Mouse (Mus musculus) ES-E14 (cell line): Measurements from ENCODE around the gene Cd163l1. TPM values are rescaled to one million over a fixed set of nuclear protein-coding genes. Genes with fewer than 3 reads are reported as not detected.

Source experiments
- DNase-seq: peaks from one replicate; pipeline ENCODE4 v3.0.0-alpha.2; 2013; ENCODE audit warnings: low read depth, low spot score
- H3K27ac ChIP-seq: 2 replicates; pipeline ENCODE4 v1.5.1; 2012; ENCODE audit warnings: low read depth, mild to moderate bottlenecking, low read length, moderate library complexity, mixed read lengths; ENCODE audit not compliant: poor library complexity, insufficient read depth, severe bottlenecking
- H3K36me3 ChIP-seq: 2 replicates; pipeline ENCODE4 v1.6.1; 2012; ENCODE audit warnings: mild to moderate bottlenecking, low read length, moderate library complexity, mixed read lengths; ENCODE audit not compliant: control insufficient read depth, poor library complexity, insufficient read depth, severe bottlenecking
- H3K4me1 ChIP-seq, 2 experiments: fragments of 150-350 bp in 1 of 2; sonication (generic) in 1 of 2; 2 replicates each; pipeline ENCODE4 v1.6.1; 2012; ENCODE audit warnings: low read length in 2 of 2, mild to moderate bottlenecking in 1 of 2, mixed read lengths in 1 of 2; ENCODE audit not compliant: control insufficient read depth in 2 of 2, insufficient read depth in 2 of 2, poor library complexity in 1 of 2
- H3K4me3 ChIP-seq, 2 experiments: fragments of 150-350 bp in 1 of 2; sonication (generic) in 1 of 2; 2 replicates each; pipeline ENCODE4 v1.5.1; 2012; ENCODE audit warnings: low read length in 2 of 2, low read depth in 1 of 2, mild to moderate bottlenecking in 1 of 2, mixed read lengths in 1 of 2; ENCODE audit not compliant: insufficient read depth in 1 of 2, poor library complexity in 1 of 2, severe bottlenecking in 1 of 2
- H3K9ac ChIP-seq: 2 replicates; pipeline ENCODE4 v1.6.1; 2012; ENCODE audit warnings: low read depth, mild to moderate bottlenecking, low read length, mixed read lengths; ENCODE audit not compliant: poor library complexity, insufficient read depth, severe bottlenecking
- H3K9me3 ChIP-seq: fragments of 150-350 bp; sonication (generic); 2 replicates; pipeline ENCODE4 v1.6.1; 2012; ENCODE audit warnings: low read depth, mild to moderate bottlenecking, low read length; ENCODE audit not compliant: control insufficient read depth, insufficient read depth
- CHD2 ChIP-seq: IDR thresholded peaks from 2 replicates; pipeline ENCODE4 v1.6.1; 2014; ENCODE audit warnings: mild to moderate bottlenecking, low read depth, low read length, inconsistent platforms
- HCFC1 ChIP-seq: IDR thresholded peaks from 2 replicates; pipeline ENCODE4 v1.6.1; 2012; ENCODE audit warnings: low read length, inconsistent platforms, borderline replicate concordance; ENCODE audit not compliant: insufficient read depth
- MAFK ChIP-seq: IDR thresholded peaks from 2 replicates; pipeline ENCODE4 v1.6.1; 2014; ENCODE audit warnings: mild to moderate bottlenecking, low read depth, low read length, inconsistent platforms; ENCODE audit not compliant: insufficient read depth
- ZC3H11A ChIP-seq: IDR thresholded peaks from 2 replicates; pipeline ENCODE4 v1.6.1; 2012; ENCODE audit warnings: low read depth, mild to moderate bottlenecking, inconsistent platforms, low read length, borderline replicate concordance
- ZNF384 ChIP-seq: IDR thresholded peaks from 2 replicates; pipeline ENCODE4 v1.6.1; 2012; ENCODE audit warnings: low read depth, low read length, inconsistent platforms
- in situ Hi-C, 2 experiments: fragments of 600-800 bp; cut with MboI; formaldehyde crosslinking; loops; one replicate each; pipeline ENCODE4 v1.15.1; 2025; ENCODE audit warnings: low sequenced_read_pairs in 2 of 2, inconsistent platforms in 1 of 2; ENCODE audit not compliant: unreplicated experiment in 2 of 2
- total RNA-seq: library from RNA; depleted of rRNA; stranded (reverse); fragments of 300-350 nt; gene quantifications from 2 replicates; pipeline ENCODE4 v1.2.3, GENCODE M21; 2012

The Cd163l1 gene
- total RNA-seq, 1 experiment = not detected

DNA sequence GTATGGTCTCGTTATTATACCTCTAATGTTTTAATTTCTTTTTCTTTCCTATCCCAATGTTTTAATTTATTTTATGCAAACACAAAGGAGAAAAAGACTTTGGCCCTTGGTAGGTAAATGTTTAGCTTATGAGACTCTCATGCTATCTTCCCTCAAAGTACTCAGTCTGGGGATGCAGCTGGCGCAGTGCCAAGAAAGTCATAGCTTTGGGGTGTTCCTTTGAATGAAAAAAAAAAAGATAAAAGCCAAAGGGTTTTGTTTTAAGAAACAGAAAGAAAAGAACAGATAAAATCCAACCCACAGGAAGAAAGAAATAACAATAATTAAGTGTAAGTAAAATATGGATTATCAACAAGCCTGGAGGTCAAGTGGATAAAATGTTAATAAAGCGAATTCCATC is 9.4 kb upstream of the Cd163l1 start:
- in situ Hi-C loops = no loop called here
- no peaks in the 10 kb centered on the region for H3K36me3 ChIP-seq
- H3K4me1 ChIP-seq = no peaks in the 10 kb centered on the region
- H3K9ac ChIP-seq = no peak overlapping the region
- H3K27ac ChIP-seq = no peak overlapping the region
- H3K9me3 ChIP-seq = no peaks in the 10 kb centered on the region
- DNase-seq = no peak
- no peak overlapping the region for H3K4me3 ChIP-seq
- TF ChIP-seq MAFK (no peak), ZNF384 (no peak), HCFC1 (no peak), CHD2 (no peak), ZC3H11A (no peak)

DNA sequence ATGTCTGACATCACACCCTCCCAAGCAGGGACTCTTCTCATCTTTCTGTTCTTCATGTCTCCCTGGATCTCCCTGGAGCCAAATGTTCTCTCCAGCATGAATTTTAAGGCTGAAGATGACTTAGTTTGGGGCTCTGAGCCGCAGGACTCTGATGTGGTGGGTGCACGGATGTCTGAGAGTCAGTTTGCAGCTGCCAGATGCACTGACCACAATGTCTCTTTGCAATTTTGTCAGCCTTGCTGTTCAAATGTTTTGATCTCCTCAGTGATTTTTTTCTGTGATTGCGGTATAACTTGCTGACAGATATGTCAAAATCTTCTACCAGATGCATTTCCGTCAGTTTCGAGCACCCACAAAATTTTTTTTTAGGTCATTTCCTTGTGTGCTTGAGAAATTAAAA is 4.2 kb upstream of the Cd163l1 start:
- no peak for TF ChIP-seq ZNF384
- no peak for TF ChIP-seq ZC3H11A
- no peak for TF ChIP-seq MAFK
- TF ChIP-seq HCFC1 = no peak
- no peak for TF ChIP-seq CHD2
- Histone ChIP-seq H3K27ac (no peak overlapping the region), H3K4me3 (no peak overlapping the region), H3K36me3 (no peaks in the 10 kb centered on the region), H3K9me3 (no peaks in the 10 kb centered on the region), H3K4me1 (no peaks in the 10 kb centered on the region), H3K9ac (no peak overlapping the region)
- no peak for DNase-seq
- in situ Hi-C loops = no loop called here

DNA sequence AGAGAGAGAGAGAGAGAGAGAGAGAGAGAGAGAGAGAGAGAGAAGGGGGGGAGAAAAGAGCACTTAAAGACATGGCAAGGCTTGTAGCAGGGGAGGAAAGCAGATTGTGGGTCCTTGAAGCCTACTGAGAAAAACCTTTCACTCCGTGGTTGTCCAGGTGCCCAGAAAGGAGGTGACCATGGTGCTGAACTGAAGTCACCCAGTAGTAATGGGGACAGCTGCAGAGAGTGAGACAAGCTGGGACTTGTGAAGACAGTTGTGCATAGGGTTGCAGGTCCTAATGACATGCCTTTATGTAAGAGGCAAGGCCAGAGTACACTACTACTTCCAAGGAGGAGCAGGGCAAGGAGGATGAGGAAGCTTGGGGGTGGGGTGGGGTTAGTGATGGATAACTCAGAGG is 1.2 kb downstream of the Cd163l1 start:
- Histone ChIP-seq H3K4me1 (0 out of 4 replicates have a peak, but pooled peaks cover 0 to under 1% of the 10 kb centered on the region in 2 experiments), H3K9me3 (no peaks in the 10 kb centered on the region), H3K27ac (no peak overlapping the region), H3K36me3 (no peaks in the 10 kb centered on the region), H3K4me3 (no peak overlapping the region), H3K9ac (no peak overlapping the region)
- TF ChIP-seq CHD2 (no peak), ZC3H11A (no peak), ZNF384 (no peak), HCFC1 (no peak), MAFK (no peak)
- no peak for DNase-seq
- in situ Hi-C loops = no loop called here

- no peak for DNase-seq
- Histone ChIP-seq H3K4me1 (peaks cover 0 to 6% of the 10 kb centered on the region in 2 experiments; a peak in 1 of 4 replicates), H3K9ac (no peak overlapping the region), H3K27ac (no peak overlapping the region), H3K9me3 (no peaks in the 10 kb centered on the region), H3K4me3 (no peak overlapping the region), H3K36me3 (no peaks in the 10 kb centered on the region)
- in situ Hi-C loops = no loop called here
- TF ChIP-seq MAFK = no peak
- TF ChIP-seq ZC3H11A = no peak
- TF ChIP-seq ZNF384 = no peak
- TF ChIP-seq HCFC1 = no peak
- TF ChIP-seq CHD2 = no peak
Observed at GRCm38 (mm10) chr7:140220375-140220774, 2.3 kb downstream of the Cd163l1 start.

GRCm38 (mm10) chr7:140224209-140224608 is 6.1 kb downstream of the Cd163l1 start:
- peaks cover 0 to 6% of the 10 kb centered on the region in 2 experiments; a peak in 1 of 4 replicates for H3K4me1 ChIP-seq
- no peaks in the 10 kb centered on the region for H3K36me3 ChIP-seq
- in situ Hi-C loops = no loop called here
- no peaks in the 10 kb centered on the region for H3K9me3 ChIP-seq
- TF ChIP-seq CHD2 (no peak), MAFK (no peak), ZC3H11A (no peak), HCFC1 (no peak), ZNF384 (no peak)
- no peak overlapping the region for H3K9ac ChIP-seq
- peak overlapping the region in 1 of 2 experiments; percentile 44; a peak in 2 of 4 replicates for H3K4me3 ChIP-seq
- DNase-seq = no peak
- no peak overlapping the region for H3K27ac ChIP-seq
